Mouse (Mus musculus) intestine, embryonic 14.5 days (tissue): ENCODE data around the gene Anapc15. TPM values are rescaled to one million over a fixed set of nuclear protein-coding genes. Genes with fewer than 3 reads are reported as not detected.
"Not testable (repeated sequence)": the region's sequence is repeated elsewhere in the genome, so short reads cannot be mapped to it uniquely, and the experiment has no call there.

ENCODE experiments used
- ATAC-seq: fragments of 200-750 bp; cut with Nextera tagmentation; replicated peaks from 2 replicates; pipeline ENCODE4 v1.8.0; 2017; ENCODE audit warnings: low read depth, moderate number of reproducible peaks, moderate TSS enrichment, moderate library complexity; ENCODE audit not compliant: low FRiP score, low TSS enrichment
- DNase-seq: peaks from one replicate; pipeline ENCODE4 v3.0.0-alpha.2; 2018; ENCODE audit warnings: low spot score
- H3K27ac ChIP-seq: fragments of 300-500 bp; sonication (generic); 2 replicates; pipeline ENCODE4 v1.5.1; 2014; ENCODE audit warnings: low read depth, mild to moderate bottlenecking, control low read depth
- H3K27me3 ChIP-seq: fragments of 300-500 bp; sonication (generic); replicated peaks from 2 replicates; pipeline ENCODE4 v1.6.1; 2014; ENCODE audit warnings: low read length, control low read depth; ENCODE audit not compliant: control insufficient read depth, insufficient read depth
- H3K36me3 ChIP-seq: fragments of 300-500 bp; sonication (generic); 2 replicates; pipeline ENCODE4 v1.6.1; 2014; ENCODE audit warnings: low read length, control low read depth; ENCODE audit not compliant: control insufficient read depth, insufficient read depth
- H3K4me1 ChIP-seq: fragments of 300-500 bp; sonication (generic); replicated peaks from 2 replicates; pipeline ENCODE4 v1.6.1; 2014; ENCODE audit warnings: low read length, control low read depth, mixed read lengths; ENCODE audit not compliant: control insufficient read depth, insufficient read depth
- H3K4me2 ChIP-seq: fragments of 300-500 bp; sonication (generic); 2 replicates; pipeline ENCODE4 v1.6.1; 2014; ENCODE audit warnings: low read length
- H3K4me3 ChIP-seq: fragments of 300-500 bp; sonication (generic); 2 replicates; pipeline ENCODE4 v1.5.1; 2014; ENCODE audit warnings: low read depth, low read length, control low read depth, mixed read lengths
- H3K9ac ChIP-seq: fragments of 300-500 bp; sonication (generic); 2 replicates; pipeline ENCODE4 v1.6.1; 2014; ENCODE audit warnings: mild to moderate bottlenecking, low read length
- H3K9me3 ChIP-seq: fragments of 300-500 bp; sonication (generic); 2 replicates; pipeline ENCODE4 v1.6.1; 2016; ENCODE audit warnings: low read length, control low read depth; ENCODE audit not compliant: control insufficient read depth
- WGBS: fragments of 180-500 bp; shearing (Covaris S2); extraction: QIAGEN DNeasy Blood & Tissue Kit; methylation state at CpG from one replicate; pipeline ENCODE4 v1.1.7; 2014; 5-methylcytosine and 5-hydroxymethylcytosine counted together
- polyA plus RNA-seq: library from polyadenylated mRNA; unstranded; fragments of >200 nt; fragmentation: Nextera tagmentation; extraction: Ambion mirVana; gene quantifications from 2 replicates; pipeline ENCODE4 v1.2.1, GENCODE M21; 2014

The Anapc15 gene
- polyA plus RNA-seq, 1 experiment from 2014 or later = 71.3 TPM

DNA sequence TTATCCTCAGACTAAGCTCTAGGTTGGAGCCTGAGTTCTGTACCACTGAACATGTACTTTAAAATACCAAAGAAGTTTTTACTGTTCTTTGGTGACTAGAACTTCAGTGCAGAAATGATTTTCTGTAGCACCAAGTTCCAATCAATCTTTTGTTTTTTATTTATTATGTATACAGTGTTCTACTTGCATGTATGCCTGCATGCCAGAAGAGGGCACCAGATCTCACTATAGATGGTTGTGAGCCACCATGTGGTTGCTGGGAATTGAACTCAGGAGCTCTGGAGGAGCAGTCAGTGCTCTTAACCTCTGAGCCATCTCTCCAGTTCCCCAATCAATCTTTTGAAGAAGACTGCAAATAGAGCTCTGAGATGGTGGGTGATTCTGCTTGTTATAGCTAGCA lies 62.4 kb downstream of the Anapc15 start:
- DNase-seq, H3K4me2 ChIP-seq, H3K36me3 ChIP-seq, H3K9me3 ChIP-seq, H3K27ac ChIP-seq, H3K9ac ChIP-seq, H3K27me3 ChIP-seq, H3K4me1 ChIP-seq, ATAC-seq, H3K4me3 ChIP-seq: not testable (repeated sequence)

DNA sequence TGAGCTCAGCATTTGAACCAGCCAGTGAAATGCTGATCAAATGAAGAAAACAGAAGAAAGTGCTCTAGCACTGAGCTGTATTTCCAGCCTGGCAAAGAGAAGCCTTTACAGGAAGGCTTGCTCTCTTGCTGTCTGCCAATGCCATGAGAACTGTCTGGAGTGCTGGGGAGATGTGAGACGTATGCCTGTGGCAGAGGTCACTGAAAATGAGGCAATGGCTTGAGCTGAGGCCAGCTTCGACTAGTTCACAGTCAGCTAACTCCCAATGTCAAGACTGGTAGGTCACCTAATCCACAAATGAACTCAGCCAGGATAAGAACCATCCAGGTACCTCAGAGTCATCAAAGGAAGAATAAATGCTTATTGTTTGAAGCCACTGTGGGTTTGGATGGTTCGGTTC lies 64.6 kb downstream of the Anapc15 start:
- DNase-seq = no peak
- H3K4me3 ChIP-seq = no peak overlapping the region
- no peak for ATAC-seq
- H3K9me3 ChIP-seq = no peaks in the 10 kb centered on the region
- no peak overlapping the region for H3K9ac ChIP-seq
- H3K4me1 ChIP-seq = peaks cover 2% of the 10 kb centered on the region; the same call in 1 of the 2 replicates
- H3K27ac ChIP-seq = no peak overlapping the region
- 83% methylated on average over 3 of the region's 3 CpGs for WGBS
- H3K36me3 ChIP-seq = no peaks in the 10 kb centered on the region
- H3K27me3 ChIP-seq = no peaks in the 10 kb centered on the region
- H3K4me2 ChIP-seq = no peak overlapping the region

DNA sequence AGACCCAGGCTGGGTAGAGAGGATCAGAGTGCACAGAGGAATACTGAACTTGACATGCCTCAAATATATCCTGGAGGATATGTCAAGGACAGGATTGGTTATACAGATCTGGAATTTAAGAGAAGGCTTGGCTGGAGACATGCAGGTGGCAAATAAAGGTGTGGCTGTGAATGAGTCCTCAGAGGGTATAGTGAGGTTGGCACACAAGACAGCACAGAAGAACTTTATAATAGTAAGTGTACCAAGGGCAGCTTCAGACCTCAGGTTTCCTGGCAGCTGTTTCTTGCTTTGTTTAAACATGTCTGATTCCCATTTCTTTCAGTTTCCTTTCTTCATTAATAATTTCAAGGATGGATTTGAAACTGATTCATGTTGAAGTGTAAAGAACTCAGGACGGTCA lies 69.0 kb downstream of the Anapc15 start:
- H3K27me3 ChIP-seq = no peaks in the 10 kb centered on the region
- H3K27ac ChIP-seq = no peak overlapping the region
- H3K4me2 ChIP-seq = peak overlapping the region; percentile 77
- 78% methylated on average over 1 of the region's 1 CpGs for WGBS
- no peaks in the 10 kb centered on the region for H3K36me3 ChIP-seq
- H3K9me3 ChIP-seq = no peaks in the 10 kb centered on the region
- DNase-seq (no peak), ATAC-seq (no peak)
- H3K4me3 ChIP-seq = peak overlapping the region; percentile 88; the same call in 1 of the 2 replicates
- peak overlapping the region; percentile 62; the same call in 1 of the 2 replicates for H3K9ac ChIP-seq
- peaks cover 7% of the 10 kb centered on the region; the same call in 1 of the 2 replicates for H3K4me1 ChIP-seq

GRCm38 (mm10) chr7:101933300-101933699 lies 69.8 kb downstream of the Anapc15 start:
- ATAC-seq (peak; percentile 36; the same call in 1 of the 2 replicates), DNase-seq (no peak)
- Histone ChIP-seq H3K9ac (peak overlapping the region; percentile 62), H3K36me3 (no peaks in the 10 kb centered on the region), H3K4me1 (peaks cover 7% of the 10 kb centered on the region; the same call in 1 of the 2 replicates), H3K27me3 (no peaks in the 10 kb centered on the region), H3K4me2 (peak overlapping the region; percentile 77), H3K9me3 (no peaks in the 10 kb centered on the region), H3K4me3 (peak overlapping the region; percentile 88), H3K27ac (peak overlapping the region; percentile 82)
- WGBS = 4% methylated on average over 15 of the region's 15 CpGs

DNA sequence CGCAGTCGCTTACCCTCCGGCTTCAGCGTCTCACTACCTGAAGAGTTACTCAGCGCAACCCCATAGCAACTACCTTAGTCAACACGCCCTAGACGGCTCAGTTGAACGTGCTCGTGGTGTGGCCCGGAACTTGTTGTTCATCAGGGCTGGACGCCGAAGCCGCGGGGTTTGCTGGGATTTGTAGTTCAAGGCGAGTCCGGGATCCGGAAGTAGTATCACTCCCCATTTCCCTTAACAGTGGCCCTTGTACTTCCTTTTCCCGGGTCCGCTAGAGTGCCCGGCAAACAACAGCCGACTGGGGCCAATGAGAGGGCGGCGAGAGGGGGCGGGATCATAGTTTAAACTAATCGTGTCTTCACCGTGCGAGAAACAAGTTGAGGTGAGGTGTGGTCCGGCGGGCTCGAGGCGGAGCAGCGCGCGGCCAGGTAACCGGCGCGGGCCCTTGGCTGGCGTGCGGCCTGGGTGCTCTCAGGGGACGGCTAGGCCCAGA lies 70.3 kb downstream of the Anapc15 start, which contains the start of the genes Lrrc51 and Numa1:
Lrrc51 (minus strand) TSS at position 145 of the 490 bp plus-strand sequence.
Numa1 (plus strand) TSS at position 361 of the 490 bp plus-strand sequence.
- Histone ChIP-seq H3K4me2 (peak within 1 kb of the TSS; percentile 79), H3K9ac (peak within 1 kb of the TSS; percentile 70), H3K27ac (peak within 1 kb of the TSS; percentile 82), H3K4me1 (peaks cover 7% of the 10 kb centered on the region; the same call in 1 of the 2 replicates), H3K36me3 (no peaks in the 10 kb centered on the region), H3K4me3 (peak within 1 kb of the TSS; percentile 88), H3K9me3 (no peaks in the 10 kb centered on the region), H3K27me3 (no peaks in the 10 kb centered on the region)
- DNase-seq (peak; percentile 96), ATAC-seq (peak; percentile 96)
- WGBS = under 1% methylated on average over 40 of the region's 40 CpGs

DNA sequence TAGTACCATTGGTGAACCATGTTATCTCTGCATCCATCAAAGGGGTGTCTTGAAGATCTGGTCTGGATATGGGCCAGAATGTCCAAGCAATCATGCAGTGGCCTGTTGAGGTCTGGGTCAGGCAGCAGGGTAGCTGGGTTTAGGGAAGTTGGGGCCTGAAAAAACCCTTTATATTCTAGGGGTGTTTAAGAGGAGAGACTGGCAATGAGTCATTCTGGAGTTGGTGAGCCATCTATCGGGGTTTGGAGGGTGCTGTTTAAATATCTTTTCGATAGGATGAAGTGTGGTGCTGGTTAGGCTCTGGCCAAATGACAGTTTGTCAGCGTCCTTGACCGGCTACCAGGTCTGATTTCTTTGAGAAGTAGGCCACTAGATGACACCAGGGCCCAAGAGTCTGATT lies 72.4 kb downstream of the Anapc15 start:
- no peaks in the 10 kb centered on the region for H3K9me3 ChIP-seq
- H3K4me2 ChIP-seq = no peak overlapping the region
- H3K4me3 ChIP-seq = no peak overlapping the region
- peaks cover 7% of the 10 kb centered on the region; the same call in 1 of the 2 replicates for H3K4me1 ChIP-seq
- no peaks in the 10 kb centered on the region for H3K27me3 ChIP-seq
- H3K36me3 ChIP-seq = 0 out of 2 replicates have a peak, but pooled peaks cover 4% of the 10 kb centered on the region
- H3K27ac ChIP-seq = no peak overlapping the region
- ATAC-seq (no peak), DNase-seq (no peak)
- no peak overlapping the region for H3K9ac ChIP-seq
- WGBS = 99% methylated on average over 4 of the region's 4 CpGs

DNA sequence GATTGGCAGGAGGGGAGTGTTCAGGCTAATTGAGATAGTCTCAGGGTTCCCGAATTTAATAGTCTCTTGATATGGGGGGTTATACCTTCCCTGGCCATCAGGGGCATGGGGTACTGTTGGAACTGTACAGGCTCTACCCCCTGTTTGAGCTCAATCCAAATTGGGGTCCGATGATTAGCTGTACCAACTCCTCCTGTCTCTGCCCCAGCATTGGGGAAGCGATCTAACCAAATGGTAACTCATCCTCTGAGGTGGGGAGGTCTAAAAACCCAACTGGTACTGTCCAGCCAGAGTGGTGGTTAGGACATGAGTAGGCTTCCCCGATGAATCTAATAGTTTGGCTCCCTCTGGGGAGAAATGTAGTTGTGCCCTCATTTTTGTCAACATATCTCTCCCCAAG lies 73.5 kb downstream of the Anapc15 start:
- Histone ChIP-seq H3K4me3 (no peak overlapping the region), H3K4me1 (peaks cover 7% of the 10 kb centered on the region; the same call in 1 of the 2 replicates), H3K9me3 (no peaks in the 10 kb centered on the region), H3K4me2 (no peak overlapping the region), H3K36me3 (0 out of 2 replicates have a peak, but pooled peaks cover 4% of the 10 kb centered on the region), H3K9ac (no peak overlapping the region), H3K27me3 (no peaks in the 10 kb centered on the region), H3K27ac (no peak overlapping the region)
- WGBS = 99% methylated on average over 4 of the region's 4 CpGs
- DNase-seq = no peak
- ATAC-seq = no peak

GRCm38 (mm10) chr7:101937569-101937968 lies 74.1 kb downstream of the Anapc15 start:
- Histone ChIP-seq H3K9ac (no peak overlapping the region), H3K4me1 (peaks cover 7% of the 10 kb centered on the region; the same call in 1 of the 2 replicates), H3K4me2 (no peak overlapping the region), H3K36me3 (0 out of 2 replicates have a peak, but pooled peaks cover 4% of the 10 kb centered on the region), H3K9me3 (no peaks in the 10 kb centered on the region), H3K27ac (no peak overlapping the region), H3K27me3 (no peaks in the 10 kb centered on the region), H3K4me3 (no peak overlapping the region)
- WGBS = 92% methylated on average over 4 of the region's 4 CpGs
- DNase-seq (no peak), ATAC-seq (no peak)

- H3K9me3 ChIP-seq = no peaks in the 10 kb centered on the region
- no peak overlapping the region for H3K4me2 ChIP-seq
- H3K4me1 ChIP-seq = 0 out of 2 replicates have a peak, but pooled peaks cover 5% of the 10 kb centered on the region
- DNase-seq (no peak), ATAC-seq (no peak)
- 88% methylated on average over 2 of the region's 2 CpGs for WGBS
- no peaks in the 10 kb centered on the region for H3K27me3 ChIP-seq
- H3K27ac ChIP-seq = no peak overlapping the region
- H3K4me3 ChIP-seq = no peak overlapping the region
- 0 out of 2 replicates have a peak, but pooled peaks cover 4% of the 10 kb centered on the region for H3K36me3 ChIP-seq
- H3K9ac ChIP-seq = no peak overlapping the region
These were observed 74.8 kb downstream of the Anapc15 start for GRCm38 (mm10) chr7:101938348-101938747.
